Mouse (Mus musculus) regulatory T cell (primary cell): ENCODE measurements around the gene Deaf1.

ENCODE experiments used
- in situ Hi-C: fragments of 300-600 bp; cut with MboI, MseI; formaldehyde crosslinking; loops from one replicate; pipeline ENCODE4 v1.15.1; 2025; ENCODE audit warnings: high pct_unique_total_duplicates

The Deaf1 gene

GRCm38 (mm10) chr7:141339215-141339920 is 11.9 kb upstream of the Deaf1 start:
- in situ Hi-C loops, result loop anchor here (5.0 kb wide), 1 partner anchor 48 kb away; no protein-coding TSS in a partner anchor

- in situ Hi-C loops, result loop anchor here (5.0 kb wide), 1 partner anchor 49 kb away; no protein-coding TSS in a partner anchor
Measured at GRCm38 (mm10) chr7:141338576-141339131, 11.2 kb upstream of the Deaf1 start, which contains the start of gene Eps8l2. Eps8l2 (plus strand) TSS chr7:141338880.

GRCm38 (mm10) chr7:141337716-141338416 is 10.4 kb upstream of the Deaf1 start:
- in situ Hi-C loops, result loop anchor here (5.0 kb wide), 1 partner anchor 49 kb away; no protein-coding TSS in a partner anchor

- in situ Hi-C loops, result loop anchor here (5.0 kb wide), 1 partner anchor 51 kb away; no protein-coding TSS in a partner anchor
Measured at GRCm38 (mm10) chr7:141336296-141336695, 8.8 kb upstream of the Deaf1 start.

GRCm38 (mm10) chr7:141335682-141336081 is 8.2 kb upstream of the Deaf1 start:
- in situ Hi-C loops, result loop anchor here (5.0 kb wide), 1 partner anchor 52 kb away; no protein-coding TSS in a partner anchor

GRCm38 (mm10) chr7:141335044-141335579 is 7.6 kb upstream of the Deaf1 start:
- in situ Hi-C loops, result loop anchor here (5.0 kb wide), 1 partner anchor 52 kb away; no protein-coding TSS in a partner anchor

- in situ Hi-C loops, result no loop called here
Measured at GRCm38 (mm10) chr7:141331990-141332389, 4.5 kb upstream of the Deaf1 start.

- in situ Hi-C loops, result no loop called here
Measured at GRCm38 (mm10) chr7:141330706-141331105, 3.2 kb upstream of the Deaf1 start.

GRCm38 (mm10) chr7:141328373-141328990 is 992 bp upstream of the Deaf1 start:
- in situ Hi-C loops, result no loop called here

- in situ Hi-C loops, result no loop called here
Measured at GRCm38 (mm10) chr7:141326546-141327446, 694 bp downstream of the Deaf1 start.

GRCm38 (mm10) chr7:141324686-141325085 is 2.8 kb downstream of the Deaf1 start:
- in situ Hi-C loops, result no loop called here

- in situ Hi-C loops, result no loop called here
Measured at GRCm38 (mm10) chr7:141319446-141319845, 8.0 kb downstream of the Deaf1 start.

- in situ Hi-C loops, result no loop called here
Measured at GRCm38 (mm10) chr7:141317619-141318132, 9.8 kb downstream of the Deaf1 start.

- in situ Hi-C loops, result no loop called here
Measured at GRCm38 (mm10) chr7:141315974-141316373, 11.5 kb downstream of the Deaf1 start.

GRCm38 (mm10) chr7:141315076-141315475 is 12.4 kb downstream of the Deaf1 start:
- in situ Hi-C loops, result no loop called here

GRCm38 (mm10) chr7:141314416-141314815 is 13.1 kb downstream of the Deaf1 start:
- in situ Hi-C loops, result loop anchor here (5.0 kb wide), 1 partner anchor 72 kb away; no protein-coding TSS in a partner anchor

- in situ Hi-C loops, result no loop called here
Measured at GRCm38 (mm10) chr7:141304537-141304936, 23.0 kb downstream of the Deaf1 start.

GRCm38 (mm10) chr7:141302702-141303268 is 24.7 kb downstream of the Deaf1 start:
- in situ Hi-C loops, result no loop called here

- in situ Hi-C loops, result no loop called here
Measured at GRCm38 (mm10) chr7:141301386-141301785, 26.1 kb downstream of the Deaf1 start.

GRCm38 (mm10) chr7:141299175-141299574 is 28.3 kb downstream of the Deaf1 start:
- in situ Hi-C loops, result no loop called here
